Mouse (Mus musculus) heart, embryonic 13.5 days (tissue): ENCODE data around the gene Onecut1. TPM values are rescaled to one million over a fixed set of nuclear protein-coding genes. Genes with fewer than 3 reads are reported as not detected.

Experiments used
- ATAC-seq: fragments of 200-750 bp; cut with Nextera tagmentation; 2 replicates; pipeline ENCODE4 v1.8.0; 2017; ENCODE audit warnings: moderate TSS enrichment; ENCODE audit not compliant: insufficient number of reproducible peaks, low FRiP score, low TSS enrichment; ENCODE audit errors: extremely low read depth
- H3K27ac ChIP-seq: fragments of 300-500 bp; sonication (generic); replicated peaks from 2 replicates; pipeline ENCODE4 v1.5.1; 2015; ENCODE audit warnings: moderate library complexity, mild to moderate bottlenecking, inconsistent platforms
- H3K27me3 ChIP-seq: fragments of 300-500 bp; sonication (generic); replicated peaks from 2 replicates; pipeline ENCODE4 v1.6.1; 2015; ENCODE audit warnings: mild to moderate bottlenecking, inconsistent platforms
- H3K36me3 ChIP-seq: fragments of 300-500 bp; sonication (generic); 2 replicates; pipeline ENCODE4 v1.6.1; 2015; ENCODE audit warnings: mild to moderate bottlenecking, inconsistent platforms
- H3K4me1 ChIP-seq: fragments of 300-500 bp; sonication (generic); 2 replicates; pipeline ENCODE4 v1.6.1; 2015; ENCODE audit warnings: inconsistent platforms
- H3K4me2 ChIP-seq: fragments of 300-500 bp; sonication (generic); 2 replicates; pipeline ENCODE4 v1.6.1; 2015; ENCODE audit warnings: inconsistent platforms, mild to moderate bottlenecking, moderate library complexity
- H3K4me3 ChIP-seq: fragments of 300-500 bp; sonication (generic); 2 replicates; pipeline ENCODE4 v1.5.1; 2015; ENCODE audit warnings: moderate library complexity, mild to moderate bottlenecking, inconsistent platforms
- H3K9ac ChIP-seq: fragments of 300-500 bp; sonication (generic); 2 replicates; pipeline ENCODE4 v1.6.1; 2015; ENCODE audit warnings: inconsistent platforms, mild to moderate bottlenecking, moderate library complexity
- H3K9me3 ChIP-seq: fragments of 300-500 bp; sonication (generic); 2 replicates; pipeline ENCODE4 v1.6.1; 2016; ENCODE audit warnings: inconsistent platforms
- WGBS: fragments of 180-500 bp; shearing (Covaris S2); methylation state at CpG from one replicate; pipeline ENCODE4 v1.1.7; 2015; ENCODE audit warnings: mixed read lengths; 5-methylcytosine and 5-hydroxymethylcytosine counted together
- polyA plus RNA-seq: library from polyadenylated mRNA; unstranded; fragments of >200 nt; fragmentation: Nextera tagmentation; extraction: Ambion mirVana; gene quantifications from 2 replicates; pipeline ENCODE4 v1.2.1, GENCODE M21; 2015

Gene Onecut1
- polyA plus RNA-seq, 1 experiment from 2014 or later: 0.08 TPM

GRCm38 (mm10) chr9:74850781-74851145 lies 11.0 kb upstream of the Onecut1 start:
- Histone ChIP-seq H3K36me3 (no peaks in the 10 kb centered on the region), H3K4me3 (no peak overlapping the region), H3K9me3 (no peaks in the 10 kb centered on the region), H3K9ac (no peak overlapping the region), H3K27me3 (peaks cover 99% of the 10 kb centered on the region), H3K27ac (no peak overlapping the region), H3K4me2 (no peak overlapping the region), H3K4me1 (peaks cover 13% of the 10 kb centered on the region)
- WGBS: 11% methylated on average over 5 of the region's 5 CpGs
- no peak for ATAC-seq

GRCm38 (mm10) chr9:74851601-74852000 lies 10.1 kb upstream of the Onecut1 start:
- Histone ChIP-seq H3K9me3 (no peaks in the 10 kb centered on the region), H3K9ac (no peak overlapping the region), H3K4me2 (no peak overlapping the region), H3K4me3 (no peak overlapping the region), H3K36me3 (no peaks in the 10 kb centered on the region), H3K27ac (no peak overlapping the region), H3K4me1 (peaks cover 13% of the 10 kb centered on the region), H3K27me3 (peaks cover 99% of the 10 kb centered on the region)
- no peak for ATAC-seq
- WGBS: 2% methylated on average over 5 of the region's 5 CpGs

- no peaks in the 10 kb centered on the region for H3K36me3 ChIP-seq
- no peak overlapping the region for H3K4me2 ChIP-seq
- ATAC-seq: no peak
- under 1% methylated on average over 4 of the region's 4 CpGs for WGBS
- peaks cover 99% of the 10 kb centered on the region for H3K27me3 ChIP-seq
- H3K4me3 ChIP-seq: no peak overlapping the region
- H3K27ac ChIP-seq: no peak overlapping the region
- no peaks in the 10 kb centered on the region for H3K9me3 ChIP-seq
- no peak overlapping the region for H3K9ac ChIP-seq
- peaks cover 13% of the 10 kb centered on the region for H3K4me1 ChIP-seq
Measured at GRCm38 (mm10) chr9:74852361-74852760, 9.4 kb upstream of the Onecut1 start.

GRCm38 (mm10) chr9:74853191-74854072 lies 8.3 kb upstream of the Onecut1 start:
- H3K27ac ChIP-seq: no peak overlapping the region

GRCm38 (mm10) chr9:74854073-74854591 lies 7.6 kb upstream of the Onecut1 start:
- Histone ChIP-seq H3K4me3 (no peak overlapping the region), H3K36me3 (no peaks in the 10 kb centered on the region), H3K27me3 (peaks cover 100% of the 10 kb centered on the region), H3K9me3 (0 out of 2 replicates have a peak, but pooled peaks cover 3% of the 10 kb centered on the region), H3K4me2 (no peak overlapping the region), H3K27ac (no peak overlapping the region), H3K4me1 (peaks cover 3% of the 10 kb centered on the region), H3K9ac (no peak overlapping the region)
- ATAC-seq: no peak
- WGBS: under 1% methylated on average over 25 of the region's 25 CpGs

More at GRCm38 (mm10) chr9:74853191-74854072, 8.3 kb upstream of the Onecut1 start:
- H3K4me2 ChIP-seq: no peak overlapping the region
- H3K4me1 ChIP-seq: peaks cover 10% of the 10 kb centered on the region
- ATAC-seq: no peak
- H3K36me3 ChIP-seq: no peaks in the 10 kb centered on the region
- peaks cover 100% of the 10 kb centered on the region for H3K27me3 ChIP-seq
- no peak overlapping the region for H3K9ac ChIP-seq
- 2% methylated on average over 28 of the region's 28 CpGs for WGBS
- no peak overlapping the region for H3K4me3 ChIP-seq
- H3K9me3 ChIP-seq: 0 out of 2 replicates have a peak, but pooled peaks cover 3% of the 10 kb centered on the region

- Histone ChIP-seq H3K4me2 (no peak overlapping the region), H3K4me3 (no peak overlapping the region)
Measured at GRCm38 (mm10) chr9:74855446-74855845, 6.3 kb upstream of the Onecut1 start.

GRCm38 (mm10) chr9:74856578-74857507 lies 4.9 kb upstream of the Onecut1 start:
- WGBS: 2% methylated on average over 28 of the region's 28 CpGs
- Histone ChIP-seq H3K27ac (no peak overlapping the region), H3K4me2 (no peak overlapping the region)

More at GRCm38 (mm10) chr9:74855446-74855845, 6.3 kb upstream of the Onecut1 start:
- no peak overlapping the region for H3K9ac ChIP-seq
- WGBS: 4% methylated on average over 4 of the region's 4 CpGs
- no peak for ATAC-seq
- H3K36me3 ChIP-seq: no peaks in the 10 kb centered on the region
- 0 out of 2 replicates have a peak, but pooled peaks cover 3% of the 10 kb centered on the region for H3K9me3 ChIP-seq
- H3K27me3 ChIP-seq: peaks cover 100% of the 10 kb centered on the region
- peaks cover under 1% of the 10 kb centered on the region; the same call in 1 of the 2 replicates for H3K4me1 ChIP-seq
- no peak overlapping the region for H3K27ac ChIP-seq

GRCm38 (mm10) chr9:74857508-74857840 lies 4.2 kb upstream of the Onecut1 start:
- H3K9me3 ChIP-seq: 0 out of 2 replicates have a peak, but pooled peaks cover 3% of the 10 kb centered on the region
- WGBS: 2% methylated on average over 7 of the region's 7 CpGs
- H3K9ac ChIP-seq: no peak overlapping the region
- no peak overlapping the region for H3K4me2 ChIP-seq
- no peak overlapping the region for H3K27ac ChIP-seq
- no peak overlapping the region for H3K4me3 ChIP-seq
- ATAC-seq: no peak
- no peaks in the 10 kb centered on the region for H3K36me3 ChIP-seq
- H3K4me1 ChIP-seq: peaks cover 14% of the 10 kb centered on the region
- peaks cover 100% of the 10 kb centered on the region for H3K27me3 ChIP-seq

More at GRCm38 (mm10) chr9:74856578-74857507, 4.9 kb upstream of the Onecut1 start:
- H3K9ac ChIP-seq: no peak overlapping the region
- ATAC-seq: no peak
- no peaks in the 10 kb centered on the region for H3K36me3 ChIP-seq
- no peak overlapping the region for H3K4me3 ChIP-seq
- H3K9me3 ChIP-seq: 0 out of 2 replicates have a peak, but pooled peaks cover 3% of the 10 kb centered on the region
- H3K27me3 ChIP-seq: peaks cover 100% of the 10 kb centered on the region
- H3K4me1 ChIP-seq: peaks cover 10% of the 10 kb centered on the region

GRCm38 (mm10) chr9:74858111-74858510 lies 3.6 kb upstream of the Onecut1 start:
- Histone ChIP-seq H3K36me3 (no peaks in the 10 kb centered on the region), H3K27me3 (peaks cover 100% of the 10 kb centered on the region), H3K4me1 (peaks cover 21% of the 10 kb centered on the region), H3K27ac (no peak overlapping the region), H3K4me3 (no peak overlapping the region), H3K9ac (no peak overlapping the region), H3K4me2 (no peak overlapping the region), H3K9me3 (0 out of 2 replicates have a peak, but pooled peaks cover 3% of the 10 kb centered on the region)
- 4% methylated on average over 5 of the region's 5 CpGs for WGBS
- no peak for ATAC-seq

GRCm38 (mm10) chr9:74860461-74860860 lies 1.3 kb upstream of the Onecut1 start:
- Histone ChIP-seq H3K27ac (no peak overlapping the region), H3K4me3 (peak overlapping the region; percentile 61), H3K4me1 (peaks cover 32% of the 10 kb centered on the region), H3K27me3 (peaks cover 100% of the 10 kb centered on the region), H3K36me3 (no peaks in the 10 kb centered on the region), H3K4me2 (peak overlapping the region; percentile 96), H3K9me3 (0 out of 2 replicates have a peak, but pooled peaks cover 3% of the 10 kb centered on the region), H3K9ac (no peak overlapping the region)
- WGBS: 5% methylated on average over 18 of the region's 18 CpGs
- no peak for ATAC-seq
